Mouse (Mus musculus): ENCODE measurements around the gene Asb10.

- TF ChIP-seq POLR2A (IDR thresholded peaks at IDR 0.05; ENCODE audit: low read depth, low read length) (no peak), CTCF (conservative IDR thresholded peaks at IDR 0.05; ENCODE audit: insufficient read depth, insufficient read length, low read depth, low read length) (peak; percentile 100)
These were observed 10.6 kb downstream of the Asb10 start for GRCm38 (mm10) chr5:24530042-24530689.

Measured in kidney, adult 2 months (tissue).